Comparison of ENCODE assay signal across 28 mouse cellular contexts in genomic region chr1:55559998-55560397, GRCm38 (mm10).
DNase-seq lines count a peak whose midpoint lies in the region; ATAC-seq lines count a peak whose summit lies in the region.
"Had no signal": no experiment of that assay in that cellular context is flagged by ENCODE, and none has a peak within 500 bp of the region (broad histone marks: within the 10 kb centered on the region; RNA-seq: fewer than 3 reads in every experiment).

No protein-coding gene starts in this region.

- DNase-seq in forebrain, embryonic 14.5 days (ENCODE audit: low spot score) = peak; percentile 59
- DNase-seq in forebrain, embryonic 10.5 days (ENCODE audit: extremely low spot score, low spot score) = no peak
- no peak for DNase-seq in kidney, adult 18-20 months
- DNase-seq: adrenal gland, postnatal 10 days; adrenal gland, postnatal 36 days; B cell, adult 2 months; cerebellum, adult 11 months; cerebellum, adult 2 months; cerebellum, adult 9-11 months; cerebellum, postnatal 25 days; gastrocnemius, postnatal 25 days; heart, adult 18-20 months; heart, postnatal 10 days; heart, postnatal 36 days; kidney, adult 8-10 months had no signal

- H3K9ac ChIP-seq in forebrain, embryonic 14.5 days (ENCODE audit: low read length) = no peak overlapping the region
- H3K9ac ChIP-seq in hindbrain, embryonic 16.5 days (ENCODE audit: low read depth, low read length) = no peak overlapping the region
- no peak overlapping the region for H3K9ac ChIP-seq in hindbrain, embryonic 13.5 days
- no peak overlapping the region for H3K9ac ChIP-seq in forebrain, embryonic 16.5 days (replicated peaks; ENCODE audit: low read depth, low read length)
- H3K9ac ChIP-seq: embryonic facial prominence, embryonic 12.5 days; embryonic facial prominence, embryonic 15.5 days; heart, embryonic 12.5 days; heart, embryonic 15.5 days; hindbrain, embryonic 14.5 days had no signal

- H3K27ac ChIP-seq in forebrain, embryonic 14.5 days (ENCODE audit: low read depth, low read length) = no peak overlapping the region
- no peak overlapping the region for H3K27ac ChIP-seq in forebrain, embryonic 10.5 days
- H3K27ac ChIP-seq in hindbrain, embryonic 16.5 days (ENCODE audit: low read depth, low read length) = no peak overlapping the region
- no peak overlapping the region for H3K27ac ChIP-seq in hindbrain, embryonic 13.5 days
- no peak overlapping the region for H3K27ac ChIP-seq in forebrain, embryonic 16.5 days (ENCODE audit: low read length)
- H3K27ac ChIP-seq: embryonic facial prominence, embryonic 12.5 days; embryonic facial prominence, embryonic 15.5 days; heart, embryonic 15.5 days; hindbrain, embryonic 10.5 days; hindbrain, embryonic 14.5 days had no signal

- 61% methylated on average over 9 of the region's 9 CpGs for WGBS in forebrain, embryonic 14.5 days
- 93% methylated on average over 9 of the region's 9 CpGs for WGBS in forebrain, embryonic 10.5 days
- WGBS in hindbrain, embryonic 16.5 days = 71% methylated on average over 9 of the region's 9 CpGs
- WGBS in hindbrain, embryonic 13.5 days = 70% methylated on average over 9 of the region's 9 CpGs
- WGBS in forebrain, embryonic 16.5 days = 57% methylated on average over 9 of the region's 9 CpGs

- no peak overlapping the region for H3K4me2 ChIP-seq in forebrain, embryonic 14.5 days (ENCODE audit: low read length)
- no peak overlapping the region for H3K4me2 ChIP-seq in hindbrain, embryonic 16.5 days (ENCODE audit: low read length)
- no peak overlapping the region for H3K4me2 ChIP-seq in hindbrain, embryonic 13.5 days
- H3K4me2 ChIP-seq in forebrain, embryonic 16.5 days (ENCODE audit: low read length) = no peak overlapping the region
- H3K4me2 ChIP-seq: embryonic facial prominence, embryonic 12.5 days; embryonic facial prominence, embryonic 15.5 days; heart, embryonic 12.5 days; heart, embryonic 15.5 days; hindbrain, embryonic 14.5 days had no signal

- peak; percentile 42; the same call in 1 of the 2 replicates for ATAC-seq in forebrain, embryonic 14.5 days
- ATAC-seq in hindbrain, embryonic 16.5 days = 0 out of 2 replicates have a peak, but pooled peaks have one; percentile 20
- ATAC-seq in hindbrain, embryonic 13.5 days (ENCODE audit: low FRiP score) = no peak
- ATAC-seq in forebrain, embryonic 16.5 days = peak; percentile 77
- ATAC-seq: intestine, postnatal 0 days; Patski had no signal

- H3K4me3 ChIP-seq in forebrain, embryonic 14.5 days (ENCODE audit: low read depth, low read length) = no peak overlapping the region
- no peak overlapping the region for H3K4me3 ChIP-seq in forebrain, embryonic 10.5 days
- H3K4me3 ChIP-seq in hindbrain, embryonic 16.5 days (ENCODE audit: low read length) = no peak overlapping the region
- no peak overlapping the region for H3K4me3 ChIP-seq in hindbrain, embryonic 13.5 days
- H3K4me3 ChIP-seq in forebrain, embryonic 16.5 days (replicated peaks; ENCODE audit: low read length) = no peak overlapping the region
- H3K4me3 ChIP-seq: embryonic facial prominence, embryonic 12.5 days; embryonic facial prominence, embryonic 15.5 days; heart, embryonic 12.5 days; heart, embryonic 15.5 days; hindbrain, embryonic 10.5 days had no signal

- no peaks in the 10 kb centered on the region for H3K27me3 ChIP-seq in forebrain, embryonic 14.5 days (replicated peaks; ENCODE audit: control insufficient read depth, insufficient read depth, low read length)
- no peaks in the 10 kb centered on the region for H3K27me3 ChIP-seq in forebrain, embryonic 10.5 days (ENCODE audit: poor library complexity, severe bottlenecking)
- H3K27me3 ChIP-seq in hindbrain, embryonic 16.5 days (replicated peaks; ENCODE audit: control insufficient read depth, insufficient read depth, low read length) = no peaks in the 10 kb centered on the region
- H3K27me3 ChIP-seq in hindbrain, embryonic 13.5 days = no peaks in the 10 kb centered on the region
- no peaks in the 10 kb centered on the region for H3K27me3 ChIP-seq in forebrain, embryonic 16.5 days (replicated peaks; ENCODE audit: control insufficient read depth, insufficient read depth, low read length)
- H3K27me3 ChIP-seq: CH12.LX; embryonic facial prominence, embryonic 12.5 days; embryonic facial prominence, embryonic 15.5 days; heart, embryonic 12.5 days; heart, embryonic 15.5 days; Patski had no signal

- H3K4me1 ChIP-seq in forebrain, embryonic 14.5 days (ENCODE audit: control insufficient read depth, insufficient read depth, low read length) = no peaks in the 10 kb centered on the region
- H3K4me1 ChIP-seq in forebrain, embryonic 10.5 days = no peaks in the 10 kb centered on the region
- H3K4me1 ChIP-seq in hindbrain, embryonic 16.5 days (ENCODE audit: control insufficient read depth, insufficient read depth, low read depth, low read length) = no peaks in the 10 kb centered on the region
- H3K4me1 ChIP-seq in hindbrain, embryonic 13.5 days (replicated peaks) = 0 out of 2 replicates have a peak, but pooled peaks cover 3% of the 10 kb centered on the region
- H3K4me1 ChIP-seq in forebrain, embryonic 16.5 days (replicated peaks; ENCODE audit: control insufficient read depth, insufficient read depth, low read length) = peaks cover 4% of the 10 kb centered on the region; the same call in 1 of the 2 replicates
- H3K4me1 ChIP-seq: embryonic facial prominence, embryonic 12.5 days; heart, embryonic 12.5 days; heart, embryonic 15.5 days; hindbrain, embryonic 10.5 days had no signal

- no peaks in the 10 kb centered on the region for H3K36me3 ChIP-seq in forebrain, embryonic 14.5 days (ENCODE audit: control insufficient read depth, insufficient read depth, low read length)
- no peaks in the 10 kb centered on the region for H3K36me3 ChIP-seq in forebrain, embryonic 10.5 days (replicated peaks)
- no peaks in the 10 kb centered on the region for H3K36me3 ChIP-seq in hindbrain, embryonic 16.5 days (ENCODE audit: control insufficient read depth, insufficient read depth, low read length)
- no peaks in the 10 kb centered on the region for H3K36me3 ChIP-seq in hindbrain, embryonic 13.5 days
- H3K36me3 ChIP-seq in forebrain, embryonic 16.5 days (ENCODE audit: control insufficient read depth, insufficient read depth) = no peaks in the 10 kb centered on the region
- H3K36me3 ChIP-seq: embryonic facial prominence, embryonic 12.5 days; embryonic facial prominence, embryonic 15.5 days; G1E; heart, embryonic 12.5 days; heart, embryonic 15.5 days; hindbrain, embryonic 10.5 days had no signal

- no peaks in the 10 kb centered on the region for H3K9me3 ChIP-seq in forebrain, embryonic 14.5 days (replicated peaks; ENCODE audit: control insufficient read depth, low read length)
- no peaks in the 10 kb centered on the region for H3K9me3 ChIP-seq in forebrain, embryonic 10.5 days
- no peaks in the 10 kb centered on the region for H3K9me3 ChIP-seq in hindbrain, embryonic 16.5 days (ENCODE audit: control insufficient read depth, low read length)
- no peaks in the 10 kb centered on the region for H3K9me3 ChIP-seq in hindbrain, embryonic 13.5 days
- no peaks in the 10 kb centered on the region for H3K9me3 ChIP-seq in forebrain, embryonic 16.5 days (ENCODE audit: control insufficient read depth, low read length)
- H3K9me3 ChIP-seq: embryonic facial prominence, embryonic 12.5 days; embryonic facial prominence, embryonic 15.5 days; G1E; heart, embryonic 12.5 days; heart, embryonic 15.5 days; hindbrain, embryonic 10.5 days had no signal
